Mouse (Mus musculus): ENCODE data around the gene Foxj2.

- TF ChIP-seq CTCF (IDR thresholded peaks at IDR 0.05; ENCODE audit: extremely low read depth, insufficient read depth, insufficient read length, insufficient replicate concordance) (no peak), POLR2A (IDR thresholded peaks at IDR 0.05; ENCODE audit: low read depth, low read length) (no peak)
These were observed 24.3 kb upstream of the Foxj2 start for GRCm38 (mm10) chr6:122795254-122795935.
